Mouse (Mus musculus) stomach, embryonic 14.5 days (tissue): ENCODE data around the gene C1qtnf4. TPM values are rescaled to one million over a fixed set of nuclear protein-coding genes. Genes with fewer than 3 reads are reported as not detected.

Source experiments
- ATAC-seq: fragments of 200-750 bp; cut with Nextera tagmentation; 2 replicates; pipeline ENCODE4 v1.8.0; 2017; ENCODE audit warnings: low read depth, moderate TSS enrichment; ENCODE audit not compliant: insufficient number of reproducible peaks, insufficient read depth, low FRiP score
- H3K27ac ChIP-seq: fragments of 300-500 bp; sonication (generic); 2 replicates; pipeline ENCODE4 v1.5.1; 2014; ENCODE audit warnings: mild to moderate bottlenecking, low read length, moderate library complexity, mixed read lengths
- H3K27me3 ChIP-seq: fragments of 300-500 bp; sonication (generic); 2 replicates; pipeline ENCODE4 v1.6.1; 2014; ENCODE audit warnings: low read length, control low read depth, mixed read lengths; ENCODE audit not compliant: control insufficient read depth, insufficient read depth
- H3K36me3 ChIP-seq: fragments of 300-500 bp; sonication (generic); 2 replicates; pipeline ENCODE4 v1.6.1; 2014; ENCODE audit warnings: mild to moderate bottlenecking, control low read depth, low read length, moderate library complexity, mixed read lengths; ENCODE audit not compliant: control insufficient read depth, insufficient read depth
- H3K4me1 ChIP-seq: fragments of 300-500 bp; sonication (generic); 2 replicates; pipeline ENCODE4 v1.6.1; 2014; ENCODE audit warnings: low read length, control low read depth, mixed read lengths; ENCODE audit not compliant: control insufficient read depth, insufficient read depth
- H3K4me2 ChIP-seq: fragments of 300-500 bp; sonication (generic); replicated peaks from 2 replicates; pipeline ENCODE4 v1.6.1; 2014; ENCODE audit warnings: low read depth, low read length, control low read depth
- H3K4me3 ChIP-seq: fragments of 300-500 bp; sonication (generic); 2 replicates; pipeline ENCODE4 v1.5.1; 2014; ENCODE audit warnings: low read depth, low read length, control low read depth
- H3K9ac ChIP-seq: fragments of 300-500 bp; sonication (generic); replicated peaks from 2 replicates; pipeline ENCODE4 v1.6.1; 2014; ENCODE audit warnings: low read depth, mild to moderate bottlenecking, control low read depth, low read length, moderate library complexity, mixed read lengths
- H3K9me3 ChIP-seq: fragments of 300-500 bp; sonication (generic); 2 replicates; pipeline ENCODE4 v1.6.1; 2016; ENCODE audit warnings: low read depth, low read length, control low read depth; ENCODE audit not compliant: control insufficient read depth
- WGBS: fragments of 180-500 bp; shearing (Covaris S2); extraction: QIAGEN DNeasy Blood & Tissue Kit; methylation state at CpG from one replicate; pipeline ENCODE4 v1.1.7; 2014; 5-methylcytosine and 5-hydroxymethylcytosine counted together
- polyA plus RNA-seq: library from polyadenylated mRNA; unstranded; fragments of >200 nt; fragmentation: Nextera tagmentation; extraction: Ambion mirVana; gene quantifications from 2 replicates; pipeline ENCODE4 v1.2.1, GENCODE M21; 2014

Gene C1qtnf4
- polyA plus RNA-seq, 1 experiment from 2014 or later, result 12.9 TPM

GRCm38 (mm10) chr2:90847681-90848050 lies 38.0 kb upstream of the C1qtnf4 start:
- Histone ChIP-seq H3K4me2 (peak overlapping the region; percentile 47), H3K4me3 (peak overlapping the region; percentile 90), H3K27ac (peak overlapping the region; percentile 82; the same call in 1 of the 2 replicates), H3K9ac (peak overlapping the region; percentile 71), H3K27me3 (no peaks in the 10 kb centered on the region), H3K36me3 (peaks cover 29% of the 10 kb centered on the region), H3K9me3 (no peaks in the 10 kb centered on the region), H3K4me1 (0 out of 2 replicates have a peak, but pooled peaks cover 6% of the 10 kb centered on the region)
- 1% methylated on average over 13 of the region's 13 CpGs for WGBS
- ATAC-seq, result no peak

GRCm38 (mm10) chr2:90848331-90848730 lies 37.3 kb upstream of the C1qtnf4 start:
- no peak for ATAC-seq
- H3K4me2 ChIP-seq, result peak overlapping the region; percentile 47
- peaks cover 36% of the 10 kb centered on the region for H3K36me3 ChIP-seq
- H3K9ac ChIP-seq, result peak overlapping the region; percentile 71; the same call in 1 of the 2 replicates
- H3K9me3 ChIP-seq, result no peaks in the 10 kb centered on the region
- 0 out of 2 replicates have a peak, but pooled peaks cover 6% of the 10 kb centered on the region for H3K4me1 ChIP-seq
- peak overlapping the region; percentile 90 for H3K4me3 ChIP-seq
- 86% methylated on average over 5 of the region's 5 CpGs for WGBS
- H3K27me3 ChIP-seq, result no peaks in the 10 kb centered on the region
- H3K27ac ChIP-seq, result no peak overlapping the region

- Histone ChIP-seq H3K4me1 (0 out of 2 replicates have a peak, but pooled peaks cover 6% of the 10 kb centered on the region), H3K27ac (no peak overlapping the region), H3K27me3 (no peaks in the 10 kb centered on the region), H3K36me3 (peaks cover 53% of the 10 kb centered on the region), H3K4me3 (no peak overlapping the region), H3K9me3 (no peaks in the 10 kb centered on the region), H3K9ac (no peak overlapping the region), H3K4me2 (no peak overlapping the region)
- no peak for ATAC-seq
- WGBS, result 97% methylated on average over 1 of the region's 1 CpGs
These were observed 35.3 kb upstream of the C1qtnf4 start for GRCm38 (mm10) chr2:90850401-90850800.

GRCm38 (mm10) chr2:90861486-90861885 lies 24.2 kb upstream of the C1qtnf4 start:
- Histone ChIP-seq H3K9ac (no peak overlapping the region), H3K4me2 (no peak overlapping the region), H3K4me3 (no peak overlapping the region), H3K4me1 (no peaks in the 10 kb centered on the region), H3K27me3 (no peaks in the 10 kb centered on the region), H3K27ac (no peak overlapping the region), H3K9me3 (no peaks in the 10 kb centered on the region), H3K36me3 (peaks cover 54% of the 10 kb centered on the region)
- 92% methylated on average over 2 of the region's 2 CpGs for WGBS
- ATAC-seq, result no peak

GRCm38 (mm10) chr2:90864184-90864583 lies 21.5 kb upstream of the C1qtnf4 start:
- no peak overlapping the region for H3K4me2 ChIP-seq
- no peaks in the 10 kb centered on the region for H3K27me3 ChIP-seq
- H3K4me3 ChIP-seq, result no peak overlapping the region
- H3K36me3 ChIP-seq, result peaks cover 55% of the 10 kb centered on the region
- H3K27ac ChIP-seq, result no peak overlapping the region
- ATAC-seq, result no peak
- no peaks in the 10 kb centered on the region for H3K9me3 ChIP-seq
- no peaks in the 10 kb centered on the region for H3K4me1 ChIP-seq
- no peak overlapping the region for H3K9ac ChIP-seq

- no peak overlapping the region for H3K4me2 ChIP-seq
- WGBS, result 21% methylated on average over 3 of the region's 3 CpGs
- peaks cover 38% of the 10 kb centered on the region for H3K36me3 ChIP-seq
- ATAC-seq, result peak; percentile 83; the same call in 1 of the 2 replicates
- no peak overlapping the region for H3K9ac ChIP-seq
- no peak overlapping the region for H3K27ac ChIP-seq
- H3K27me3 ChIP-seq, result no peaks in the 10 kb centered on the region
- no peak overlapping the region for H3K4me3 ChIP-seq
- no peaks in the 10 kb centered on the region for H3K9me3 ChIP-seq
- peaks cover 14% of the 10 kb centered on the region for H3K4me1 ChIP-seq
These were observed 19.1 kb upstream of the C1qtnf4 start for GRCm38 (mm10) chr2:90866524-90866923.

- peak; percentile 67; the same call in 1 of the 2 replicates for ATAC-seq
- H3K9ac ChIP-seq, result no peak overlapping the region
- H3K27ac ChIP-seq, result no peak overlapping the region
- H3K4me2 ChIP-seq, result no peak overlapping the region
- no peaks in the 10 kb centered on the region for H3K27me3 ChIP-seq
- 3% methylated on average over 4 of the region's 4 CpGs for WGBS
- H3K9me3 ChIP-seq, result no peaks in the 10 kb centered on the region
- H3K4me1 ChIP-seq, result peaks cover 14% of the 10 kb centered on the region
- no peak overlapping the region for H3K4me3 ChIP-seq
- H3K36me3 ChIP-seq, result peaks cover 24% of the 10 kb centered on the region
These were observed 15.5 kb upstream of the C1qtnf4 start for GRCm38 (mm10) chr2:90870136-90870601.

- no peak for ATAC-seq
- no peaks in the 10 kb centered on the region for H3K27me3 ChIP-seq
- H3K4me2 ChIP-seq, result no peak overlapping the region
- H3K9me3 ChIP-seq, result no peaks in the 10 kb centered on the region
- 68% methylated on average over 8 of the region's 8 CpGs for WGBS
- peaks cover 14% of the 10 kb centered on the region for H3K4me1 ChIP-seq
- H3K36me3 ChIP-seq, result peaks cover 13% of the 10 kb centered on the region; the same call in 1 of the 2 replicates
- H3K27ac ChIP-seq, result no peak overlapping the region; the same call in 1 of the 2 replicates
- no peak overlapping the region for H3K4me3 ChIP-seq
- no peak overlapping the region for H3K9ac ChIP-seq
These were observed 14.3 kb upstream of the C1qtnf4 start for GRCm38 (mm10) chr2:90871180-90871961.
